Mouse (Mus musculus): Measurements from ENCODE around the gene Twnk.

Gene Twnk

GRCm38 (mm10) chr19:45049523-45049922, 44.1 kb downstream of the Twnk start:
- no peak for DNase-seq (ENCODE audit: low spot score in 2 of 2)

DNA sequence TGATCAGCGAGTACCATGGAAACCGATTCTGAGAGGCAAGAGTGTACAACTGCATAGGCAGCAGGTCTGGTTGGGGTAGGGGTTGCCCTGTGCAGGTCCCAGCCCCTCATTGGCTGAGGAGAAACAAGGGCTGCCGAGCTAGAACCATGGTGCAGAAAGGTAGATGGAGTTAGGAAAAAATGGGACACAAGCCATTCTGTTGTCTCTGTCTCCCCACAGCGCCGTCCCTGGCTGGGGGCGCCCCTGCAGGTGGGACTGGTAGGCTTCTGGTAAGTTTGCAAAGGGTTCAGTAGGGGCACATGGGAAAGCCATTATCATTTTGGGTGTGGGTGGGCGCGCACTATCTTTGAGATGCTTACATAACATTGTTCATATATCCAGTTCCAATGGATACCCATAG, 48.0 kb downstream of the Twnk start:
- DNase-seq (ENCODE audit: low spot score in 2 of 2) = no peak

- DNase-seq (ENCODE audit: low spot score in 2 of 2) = peak in 1 of 2 experiments; percentile 42
Measured at GRCm38 (mm10) chr19:45054892-45055690, 49.6 kb downstream of the Twnk start.

- no peak for DNase-seq (ENCODE audit: low spot score in 2 of 2)
Measured at GRCm38 (mm10) chr19:45056364-45056763, 50.9 kb downstream of the Twnk start.

DNA sequence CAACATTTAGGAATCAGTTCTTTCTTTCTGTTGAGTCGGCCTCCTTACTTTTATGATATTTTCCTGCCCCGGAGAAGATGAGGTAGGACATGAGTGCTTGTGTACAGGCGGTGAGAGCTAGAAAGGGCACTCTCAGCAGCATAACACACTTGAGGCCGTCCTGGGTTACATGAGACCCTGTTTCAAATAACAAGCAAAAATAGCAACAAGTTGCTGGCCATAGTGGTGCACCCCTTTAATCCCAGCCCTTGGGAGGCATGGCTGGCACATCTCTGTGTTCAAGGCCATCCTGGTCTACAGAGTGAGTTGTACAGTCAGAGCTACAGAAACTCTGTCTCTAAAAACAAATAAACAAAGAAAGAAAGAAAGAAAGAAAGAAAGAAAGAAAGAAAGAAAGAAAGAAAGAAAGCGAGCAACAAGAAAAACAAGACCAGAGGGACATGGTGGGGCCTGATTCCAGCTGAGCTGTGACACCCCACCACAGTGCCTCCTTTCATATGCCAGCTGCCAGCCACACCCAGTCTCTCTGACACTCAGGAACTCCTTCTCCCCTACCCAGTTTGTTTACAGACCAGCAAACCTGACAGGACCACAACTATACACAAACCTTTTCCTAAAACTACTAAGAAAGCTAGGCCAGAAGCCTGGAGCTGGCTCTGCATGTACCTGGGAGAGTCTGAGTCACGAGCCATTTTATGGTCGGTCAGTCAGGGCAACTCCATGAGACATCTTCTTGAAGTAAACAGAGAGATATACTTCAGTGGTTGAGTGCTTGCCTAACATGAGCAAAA, 51.6 kb downstream of the Twnk start:
- no peak for DNase-seq (ENCODE audit: low spot score in 2 of 2)

DNA sequence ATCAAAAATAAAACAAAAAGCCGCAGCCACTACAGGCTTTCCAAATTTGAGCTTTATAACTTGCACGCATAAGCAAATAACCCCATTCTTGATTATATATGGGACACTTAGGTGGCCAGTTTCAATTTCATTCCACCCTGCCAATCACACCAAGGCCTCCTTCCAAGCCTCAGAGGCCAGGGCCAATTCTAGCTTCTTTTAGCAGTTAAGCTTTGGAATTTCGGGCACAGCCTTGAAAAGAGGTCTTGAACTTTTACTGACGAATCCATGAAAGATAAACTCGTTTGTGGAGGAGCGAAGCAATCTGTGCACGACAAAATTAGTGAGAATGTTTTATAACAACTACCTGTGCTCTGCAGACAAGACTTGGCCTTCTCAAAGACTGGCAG, 52.3 kb downstream of the Twnk start:
- DNase-seq (ENCODE audit: low spot score in 2 of 2) = no peak

DNA sequence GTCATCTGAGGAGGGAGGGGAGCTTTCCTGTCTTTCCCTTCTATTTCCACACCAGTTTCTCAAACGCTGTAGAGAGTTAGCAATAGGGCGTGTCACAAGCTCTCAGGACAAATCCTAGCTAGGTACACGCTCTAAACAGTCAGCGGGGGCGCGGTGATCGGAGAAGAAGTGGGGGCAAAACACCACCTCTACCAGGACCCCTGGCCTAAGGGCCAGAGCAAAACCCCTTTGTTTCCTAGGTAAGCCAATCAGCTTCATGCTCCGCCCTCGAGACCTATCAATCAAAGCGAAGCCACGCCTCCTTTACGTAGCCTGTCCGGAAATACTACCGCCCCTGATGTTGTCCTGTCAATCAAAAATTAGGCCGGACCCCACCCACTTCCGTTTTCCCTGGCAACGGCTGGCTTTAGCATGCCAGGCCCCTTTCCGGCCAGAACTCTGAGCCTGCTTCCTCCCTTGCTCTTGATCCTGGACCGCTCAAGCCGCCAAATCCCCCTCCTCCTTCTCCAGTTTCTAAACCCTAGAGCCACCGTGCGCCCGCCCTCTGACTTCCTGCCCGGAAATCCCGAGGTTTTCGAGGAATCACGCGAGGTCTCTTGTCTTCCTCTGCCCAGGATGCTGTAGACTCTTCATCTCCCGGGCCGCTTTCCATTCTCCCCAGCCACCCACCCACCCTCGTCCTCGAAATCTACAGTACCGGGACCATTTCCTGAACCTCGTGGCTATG, 52.8 kb downstream of the Twnk start:
- DNase-seq (ENCODE audit: low spot score in 2 of 2) = peak; percentile 87 to 96

DNA sequence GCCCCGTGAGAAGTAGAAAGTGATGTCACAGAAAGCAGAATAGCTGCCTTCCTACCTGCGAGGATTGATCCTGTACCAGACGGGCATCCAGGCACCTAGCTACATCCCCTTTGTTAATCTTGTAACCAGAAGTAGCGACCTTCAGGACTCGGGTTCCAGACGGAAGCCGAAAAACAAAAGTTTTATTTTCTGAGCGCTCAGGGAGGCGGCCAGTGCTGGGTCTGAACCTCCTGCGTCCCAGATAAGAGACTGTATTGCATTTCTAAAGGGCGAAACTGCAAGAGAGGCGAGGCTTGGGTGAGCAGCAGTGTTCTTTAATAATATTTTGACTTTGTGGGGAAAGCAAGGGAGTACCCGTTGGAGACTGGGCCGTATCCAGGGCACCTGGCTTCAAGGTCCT, 53.4 kb downstream of the Twnk start:
- no peak for DNase-seq (ENCODE audit: low spot score in 2 of 2)

All from frontal cortex, postnatal 36 days (tissue).